Mouse (Mus musculus) frontal cortex, postnatal 36 days (tissue): Measurements from ENCODE around the gene Pard3.

Source experiments
- DNase-seq, 2 experiments: peaks; one replicate each; pipeline ENCODE4 v3.0.0; 2022; ENCODE audit warnings: low spot score in 2 of 2

The Pard3 gene

DNA sequence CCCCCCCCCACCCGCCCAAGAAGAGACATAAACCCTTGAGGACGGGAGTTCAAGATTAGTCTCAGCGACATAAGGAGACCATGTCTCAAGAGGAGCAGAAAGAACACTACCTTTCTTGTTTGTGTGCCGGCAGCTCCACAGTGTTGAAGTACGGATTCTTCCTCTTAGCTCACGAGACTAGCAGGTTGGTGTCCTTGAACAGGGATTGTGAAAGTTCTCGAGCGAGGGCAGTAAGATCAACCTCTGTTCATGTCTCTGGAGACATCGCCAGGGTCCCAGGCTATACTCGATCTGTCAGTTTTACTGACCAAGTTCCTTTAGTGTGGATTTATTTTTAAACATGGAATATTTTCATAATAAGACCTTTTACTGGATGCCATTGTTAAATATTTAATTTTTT, 224.1 kb downstream of the Pard3 start:
- no peak for DNase-seq

DNA sequence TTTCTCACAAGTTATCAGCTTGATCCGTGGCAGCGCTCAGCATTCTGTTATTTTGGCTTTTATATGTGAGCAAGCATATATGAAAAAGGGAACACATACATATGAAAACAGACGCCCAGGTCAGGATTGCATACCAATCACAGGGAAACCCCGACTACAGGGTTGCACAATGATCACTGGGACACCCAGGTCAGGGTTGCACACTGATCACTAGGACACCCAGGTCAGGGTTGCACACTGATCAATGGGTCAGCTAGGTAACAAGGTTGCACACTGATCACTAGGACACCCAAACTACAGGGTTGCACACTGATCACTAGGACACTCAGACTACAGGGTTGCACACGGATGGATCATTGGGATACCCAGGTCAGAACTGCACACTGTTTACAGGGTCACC, 228.6 kb downstream of the Pard3 start:
- DNase-seq = no peak

DNA sequence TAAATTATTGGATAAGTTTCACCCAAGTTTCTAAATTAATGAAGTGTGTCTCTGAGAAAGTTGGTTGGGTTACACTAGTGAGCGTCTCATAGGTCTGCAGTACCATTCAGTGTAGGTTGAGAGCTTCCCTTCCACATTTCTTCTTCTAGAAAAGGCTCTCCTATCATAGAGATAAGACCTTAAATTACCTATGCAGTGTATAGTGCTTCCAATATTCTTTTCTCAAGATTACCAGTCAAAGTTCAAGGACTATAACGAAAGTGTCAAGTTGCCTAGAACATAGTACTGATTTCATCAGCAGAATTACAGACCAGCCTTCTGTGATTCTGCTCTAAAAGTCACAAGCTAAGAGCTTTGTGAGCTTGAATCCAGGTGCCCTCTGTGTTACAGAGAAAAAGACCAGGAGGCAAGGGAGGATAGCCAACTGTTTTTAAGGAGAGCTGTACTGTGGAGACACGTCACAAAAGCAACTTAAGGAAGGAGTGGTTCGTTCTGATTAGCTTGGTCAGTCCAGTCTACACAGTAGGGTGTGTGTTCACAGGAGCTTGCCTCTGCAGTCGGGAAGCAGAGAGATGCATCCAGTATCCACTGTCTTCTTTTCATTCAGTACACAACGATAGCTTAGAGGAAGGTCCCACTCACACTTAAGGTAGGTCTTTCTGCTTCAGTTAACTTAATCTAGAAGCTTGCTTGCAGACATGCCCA, 229.5 kb downstream of the Pard3 start:
- DNase-seq = no peak

DNA sequence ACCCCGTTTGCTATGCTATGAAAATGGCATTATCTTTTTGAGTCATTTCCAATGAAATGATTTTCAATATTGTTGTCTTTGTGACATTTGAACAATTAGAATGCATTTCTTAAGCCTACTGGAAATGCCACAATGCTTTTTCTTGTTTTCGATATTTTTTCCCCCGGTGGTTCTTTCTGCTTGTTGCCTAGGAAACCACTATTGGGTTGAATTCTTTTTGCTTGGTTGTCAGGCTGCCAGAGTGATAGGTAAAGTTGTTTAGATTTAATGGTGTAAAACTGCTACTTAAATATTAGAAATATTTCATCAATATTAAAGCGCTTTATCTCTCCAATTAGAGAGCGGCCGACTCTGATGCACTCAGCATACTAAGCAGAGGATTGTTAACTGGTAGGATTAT, 230.4 kb downstream of the Pard3 start:
- no peak for DNase-seq

DNA sequence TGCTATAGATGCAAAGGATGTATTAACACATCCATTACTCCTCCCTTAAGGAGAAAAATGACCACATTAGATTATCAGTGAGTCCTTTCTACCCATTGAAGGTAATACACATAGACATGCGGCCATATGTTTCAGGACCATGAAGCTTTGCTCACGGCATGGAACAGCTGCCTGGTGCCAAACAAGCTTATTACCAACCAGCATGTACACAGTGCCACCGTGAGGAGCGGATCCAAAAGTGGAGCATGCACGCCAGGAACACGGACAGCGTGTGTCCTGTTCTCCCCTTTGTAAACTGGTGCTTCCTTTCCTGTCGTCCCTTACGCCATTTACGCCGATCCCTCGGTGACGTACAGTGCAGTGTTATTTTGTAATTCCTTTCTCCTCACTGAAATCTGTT, 232.2 kb downstream of the Pard3 start:
- no peak for DNase-seq

DNA sequence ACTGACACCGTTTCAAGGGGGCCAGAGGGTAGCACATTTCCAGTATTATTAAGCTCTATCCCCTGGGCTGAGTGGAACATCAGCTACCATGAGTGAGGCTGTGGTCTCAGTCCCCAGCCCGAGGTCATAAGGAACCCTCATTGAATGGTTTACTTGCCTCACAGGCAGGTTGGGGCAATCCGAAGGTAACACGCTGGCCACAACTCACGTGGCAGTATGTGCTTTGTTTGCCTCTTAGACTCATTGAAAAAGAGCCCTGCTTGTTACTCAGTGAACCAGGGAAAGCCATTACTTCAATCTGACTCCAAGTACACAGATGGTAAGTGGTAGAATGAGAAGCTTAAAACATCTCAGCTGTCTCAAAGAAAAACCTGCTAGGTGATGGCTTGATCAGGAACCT, 236.8 kb downstream of the Pard3 start:
- no peak for DNase-seq

DNA sequence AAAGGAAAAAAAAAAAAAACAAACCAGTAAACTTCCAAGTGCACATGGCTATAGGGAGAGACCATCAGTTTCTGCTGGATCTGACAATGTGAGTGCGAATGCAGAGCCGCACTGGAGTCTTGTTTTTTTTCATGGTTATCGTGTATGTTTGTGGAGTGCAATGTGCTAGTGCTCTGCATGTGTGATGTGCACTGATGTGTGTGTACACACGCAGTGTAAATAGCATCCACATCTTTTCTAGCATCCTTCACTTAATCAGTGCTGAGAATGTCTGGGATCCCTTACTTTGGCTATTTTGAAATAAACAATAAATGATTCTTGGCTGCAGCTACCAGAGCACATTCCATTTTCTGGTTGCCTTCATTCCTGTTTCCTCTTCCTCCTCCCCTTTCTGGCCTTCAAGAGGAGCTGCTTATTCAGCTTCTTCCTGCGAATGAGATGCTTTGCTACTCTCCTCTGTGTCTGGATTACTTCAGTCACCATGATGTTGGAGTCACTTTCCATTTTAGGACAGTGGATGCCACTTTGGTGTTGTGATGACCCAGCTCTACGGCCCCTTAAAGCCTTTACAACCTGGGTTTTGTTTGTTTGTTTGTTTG, 239.3 kb downstream of the Pard3 start:
- DNase-seq = no peak

DNA sequence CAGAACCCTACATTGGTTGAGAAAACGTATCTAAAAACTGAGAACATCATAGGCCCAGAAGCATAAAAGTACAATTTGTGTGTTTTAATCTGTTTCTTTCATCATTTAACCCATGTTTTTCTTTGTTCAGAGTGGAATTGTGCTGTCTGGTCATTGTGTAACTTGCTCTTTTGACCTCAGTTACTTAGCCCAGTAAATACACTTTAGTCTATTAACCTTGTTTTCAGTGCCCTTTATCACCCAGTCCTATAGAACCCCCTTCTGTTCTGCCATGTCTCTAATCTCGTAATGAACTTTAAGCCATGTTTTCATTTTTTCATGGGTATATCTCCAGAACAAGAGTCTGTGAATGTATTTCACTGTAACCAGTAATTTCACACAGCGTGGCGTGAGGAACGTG, 243.3 kb downstream of the Pard3 start:
- no peak for DNase-seq

DNA sequence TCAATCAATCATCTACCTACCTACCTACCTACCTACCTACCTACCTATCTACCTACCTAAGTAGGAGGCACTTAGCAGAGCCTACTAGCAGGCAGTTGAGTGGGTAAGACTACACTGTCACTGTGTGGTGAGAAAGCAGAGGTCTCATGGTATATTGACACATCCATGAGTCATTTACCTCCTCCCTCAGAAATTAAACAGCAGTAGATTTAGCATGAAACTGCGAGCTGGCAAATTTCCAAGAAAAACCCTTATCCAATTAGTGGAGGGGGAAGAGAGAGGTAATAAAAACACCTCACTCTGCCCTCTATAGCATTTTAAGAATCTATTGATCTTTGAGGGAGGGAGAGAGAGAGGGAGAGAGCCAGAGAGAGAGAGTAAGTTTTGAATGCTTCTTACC, 245.7 kb downstream of the Pard3 start:
- no peak for DNase-seq

DNA sequence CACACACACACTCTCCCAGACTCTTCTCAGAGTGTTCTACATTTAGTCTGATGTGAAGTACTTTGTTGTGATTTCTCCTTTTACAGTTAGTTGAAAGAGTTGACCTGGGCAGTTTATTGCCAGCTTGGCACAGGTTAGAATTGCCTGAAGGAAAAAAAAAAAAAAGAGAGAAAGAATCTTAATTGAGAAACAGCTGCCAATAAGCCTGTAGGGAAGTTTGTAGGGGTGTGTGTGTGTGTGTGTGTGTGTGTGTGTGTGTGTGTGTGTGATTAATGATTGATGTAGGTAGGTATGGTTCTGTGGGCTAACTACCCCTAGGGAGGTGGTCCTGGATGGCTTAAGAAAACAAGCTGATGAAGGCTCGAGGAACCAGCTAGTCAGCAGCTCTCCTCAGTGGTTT, 252.1 kb downstream of the Pard3 start:
- no peak for DNase-seq

DNA sequence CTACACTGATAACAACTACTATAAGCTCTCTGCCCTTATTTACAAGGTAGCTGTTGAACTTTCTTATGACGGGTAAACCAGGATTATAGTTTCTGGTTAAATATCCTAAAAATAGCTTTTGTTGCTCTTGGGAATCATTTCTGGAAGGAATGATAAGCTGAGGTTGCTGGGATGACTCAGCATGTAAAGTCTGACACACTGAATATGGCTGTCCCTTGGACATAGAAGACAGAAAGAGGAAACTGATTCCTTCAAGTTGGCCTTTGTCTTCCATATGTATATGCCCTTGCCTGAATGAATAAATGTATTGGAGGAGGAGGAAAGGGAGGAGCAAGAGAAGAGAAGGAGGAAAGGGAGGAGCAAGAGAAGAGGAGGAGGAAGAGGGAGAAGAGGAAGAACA, 254.2 kb downstream of the Pard3 start:
- DNase-seq = no peak

DNA sequence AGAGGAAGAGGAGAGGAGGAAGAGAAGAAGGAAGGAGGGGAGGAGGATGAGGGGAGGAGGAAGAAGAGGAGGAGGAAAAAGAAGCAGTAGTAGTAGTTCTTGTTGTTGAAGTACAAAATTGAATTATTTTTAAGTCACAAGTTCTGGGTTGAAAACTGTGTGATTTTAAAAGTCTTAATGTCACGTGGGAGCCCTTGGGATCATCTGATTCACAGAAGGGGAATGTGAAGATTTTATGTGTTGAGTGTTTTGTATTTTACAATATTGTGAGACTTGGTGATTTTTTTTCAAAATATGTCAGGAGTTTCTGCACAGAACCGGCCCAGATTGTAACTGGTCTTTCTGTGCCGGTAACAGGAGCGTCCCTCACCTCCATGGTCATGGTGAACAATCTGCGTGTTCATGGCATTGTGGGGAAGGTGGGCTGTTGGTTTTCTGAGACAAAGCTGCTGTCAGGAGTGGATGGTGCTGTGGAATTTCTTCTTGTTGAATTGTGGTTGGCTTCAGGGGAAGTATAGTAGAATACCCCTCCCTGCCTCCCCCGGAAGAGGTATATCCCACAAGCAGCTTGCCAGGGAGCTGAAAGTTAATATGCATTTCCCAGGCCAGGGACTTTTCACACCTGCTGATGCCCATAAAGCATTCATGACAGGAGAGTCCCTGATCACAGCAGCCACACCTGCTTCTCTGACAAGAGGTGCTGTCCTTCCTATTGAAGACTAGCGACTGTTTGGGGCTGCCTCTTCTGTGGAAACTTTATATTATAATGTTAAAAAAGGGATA, 254.9 kb downstream of the Pard3 start:
- no peak for DNase-seq

DNA sequence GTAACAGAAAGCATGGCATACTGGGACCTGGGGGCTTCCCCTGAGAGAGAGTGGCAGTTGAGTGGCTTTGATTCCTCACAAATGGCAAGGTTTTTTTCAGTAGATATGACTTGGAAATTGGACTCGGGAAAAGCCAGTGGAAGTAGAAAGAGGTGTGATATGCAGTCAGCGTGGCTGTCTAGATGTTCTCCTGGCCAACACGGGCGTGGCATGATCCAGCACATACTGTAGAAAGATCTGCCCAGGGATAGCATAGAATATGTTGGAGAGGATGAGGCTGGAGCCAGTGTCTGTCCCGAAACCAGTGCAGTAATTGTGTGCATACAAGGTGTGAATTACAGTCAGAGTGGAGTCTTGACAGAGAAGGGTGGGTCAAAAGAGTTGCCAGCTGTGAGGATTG, 257.2 kb downstream of the Pard3 start:
- no peak for DNase-seq

DNA sequence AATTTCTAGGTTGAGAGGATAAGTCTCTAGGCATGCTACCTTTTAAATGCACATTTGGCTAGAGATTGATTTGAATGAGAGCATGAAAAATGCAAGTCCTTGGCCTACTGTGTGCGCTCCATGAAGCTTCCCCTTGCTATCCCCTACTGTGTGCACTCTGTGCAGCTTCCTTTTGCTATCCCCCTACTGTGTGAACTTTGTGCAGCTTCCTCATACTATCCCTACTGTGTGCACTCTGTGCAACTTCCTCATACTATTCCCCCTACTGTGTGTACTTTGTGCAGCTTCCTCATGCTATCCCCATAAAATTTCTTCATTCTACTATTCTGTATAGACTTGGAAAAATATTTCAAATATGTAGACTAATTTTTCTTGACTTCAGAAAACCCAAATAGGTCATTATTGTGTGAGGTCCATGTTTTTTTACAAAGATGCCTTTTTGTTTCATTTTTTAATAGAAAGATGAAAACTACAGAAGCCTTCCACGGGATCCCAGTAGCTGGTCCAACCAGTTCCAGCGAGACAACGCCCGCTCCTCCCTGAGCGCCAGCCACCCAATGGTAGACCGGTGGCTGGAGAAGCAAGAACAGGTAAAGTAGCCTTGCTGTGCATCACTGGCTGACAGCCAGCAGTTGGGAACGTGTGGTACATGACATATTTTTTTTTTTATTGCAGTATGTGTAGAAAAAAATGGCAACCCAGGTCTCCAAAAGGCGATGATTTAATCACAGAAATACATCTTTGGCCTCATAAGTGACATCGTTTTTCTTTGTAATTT, 260.1 kb downstream of the Pard3 start:
- DNase-seq = no peak

DNA sequence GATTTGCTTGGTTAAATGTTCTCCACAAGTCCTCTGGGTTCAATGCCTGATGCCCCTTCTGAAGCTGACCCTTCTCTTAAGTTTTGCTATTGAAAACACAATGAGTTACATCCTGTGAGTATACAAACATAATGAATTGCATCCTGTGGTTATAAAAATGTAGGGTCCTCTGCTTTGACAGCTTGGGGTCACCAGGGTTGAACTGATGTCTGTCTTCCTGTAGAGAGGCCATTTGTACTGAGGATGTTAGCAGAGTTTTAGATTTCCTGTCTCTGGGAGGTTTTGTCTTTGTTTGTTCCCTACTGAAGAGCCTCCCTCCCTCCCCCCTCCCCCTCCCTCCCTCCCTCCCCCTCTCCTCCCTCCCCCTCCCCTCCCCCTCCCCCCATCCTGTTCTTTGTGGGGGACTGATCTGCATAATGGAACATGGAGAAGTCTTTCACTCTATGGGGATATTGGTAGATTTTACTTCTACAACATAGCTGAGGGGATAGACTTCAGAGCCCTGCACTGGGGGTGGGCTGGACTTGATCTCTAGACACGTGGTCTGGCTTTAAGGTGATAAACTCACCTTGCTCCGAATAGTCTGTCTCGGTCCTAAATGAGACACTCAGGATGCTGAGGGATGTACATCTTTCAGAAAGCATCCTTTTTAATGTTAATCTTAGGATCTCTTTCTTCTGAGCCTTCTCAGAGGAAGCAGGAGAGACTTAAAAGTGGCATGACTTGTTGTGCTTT, 261.3 kb downstream of the Pard3 start:
- DNase-seq = no peak

DNA sequence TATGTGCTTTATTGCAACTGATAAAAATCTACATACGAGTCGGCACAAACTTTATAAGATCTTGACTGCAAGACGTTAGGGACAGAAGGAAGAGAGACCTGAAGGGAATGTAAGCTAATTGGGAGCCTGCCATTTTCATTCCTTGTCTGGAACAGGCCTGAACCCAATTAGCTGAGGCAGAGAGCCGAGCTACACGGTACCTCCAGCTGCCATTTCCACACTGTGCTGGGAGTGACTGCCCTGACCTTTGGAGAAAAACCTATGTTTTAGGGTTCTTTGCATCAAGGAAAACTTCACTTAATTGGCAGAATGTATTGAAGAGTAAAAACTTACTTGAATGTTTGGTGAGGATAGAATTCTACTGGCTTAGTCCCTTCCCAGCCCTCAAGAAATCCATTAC, 262.1 kb downstream of the Pard3 start:
- no peak for DNase-seq

DNA sequence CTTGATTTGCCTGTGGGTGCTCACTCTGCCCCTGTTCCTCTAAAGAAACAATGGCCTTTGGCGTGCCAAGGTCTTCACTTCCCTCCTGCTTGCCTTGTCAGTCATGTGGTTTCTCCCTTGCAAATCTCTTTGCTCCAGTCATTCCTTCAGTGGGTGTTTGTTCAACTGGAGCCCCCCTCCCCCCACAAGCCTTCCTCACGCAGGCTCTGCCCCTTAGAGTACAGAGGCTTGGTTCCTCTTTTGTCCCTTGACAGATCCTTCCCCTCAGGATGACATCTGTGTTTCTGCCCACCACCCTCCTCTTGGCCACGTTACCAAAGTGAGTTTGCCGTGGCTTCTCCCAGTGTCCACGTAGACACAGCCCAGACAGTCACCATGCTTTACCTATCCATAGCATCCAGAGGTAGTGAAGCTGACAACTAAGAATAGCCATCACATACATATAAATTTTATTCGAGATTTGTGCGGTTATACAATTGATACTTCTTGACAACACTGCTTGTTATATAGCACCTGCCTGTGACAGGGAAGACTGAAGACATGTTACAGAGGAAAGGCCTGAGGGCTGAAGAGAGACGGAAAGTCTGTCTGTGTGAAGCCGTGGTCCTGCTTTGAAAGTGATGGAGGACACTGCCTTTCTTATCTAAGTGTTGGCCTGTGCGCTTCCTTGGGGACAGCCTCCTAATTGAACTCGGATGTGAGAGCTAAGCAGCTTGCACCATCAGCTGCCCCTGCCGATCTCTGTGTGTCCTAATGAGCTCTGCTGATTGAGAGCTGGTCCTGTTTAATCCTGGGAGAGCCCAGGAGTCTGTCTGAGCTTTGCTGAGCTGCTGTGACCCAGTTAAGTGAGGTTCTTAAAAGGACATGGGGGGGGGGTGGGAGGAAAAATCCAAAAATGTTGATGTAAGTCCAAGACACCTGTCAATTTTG, 266.8 kb downstream of the Pard3 start:
- DNase-seq = no peak

DNA sequence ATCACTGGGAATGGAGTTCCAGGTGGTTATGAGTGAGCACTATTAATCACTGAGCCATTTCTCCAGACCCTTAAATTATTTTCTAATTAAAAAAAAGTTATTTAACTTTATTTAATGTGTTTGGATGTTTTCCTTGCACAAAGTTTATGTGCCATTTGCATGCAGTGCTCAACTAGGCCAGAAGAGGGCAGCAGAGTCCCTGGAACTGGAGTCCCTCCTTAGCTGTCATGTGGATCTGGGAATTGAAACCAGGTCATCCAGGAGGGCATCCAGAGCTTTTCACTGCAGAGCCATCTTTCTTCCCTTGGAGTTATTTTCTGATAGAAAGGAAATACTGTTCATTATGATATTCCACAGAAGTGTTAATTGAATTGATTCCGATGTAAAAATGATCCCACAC, 268.1 kb downstream of the Pard3 start:
- peak; percentile 32 to 40 for DNase-seq

DNA sequence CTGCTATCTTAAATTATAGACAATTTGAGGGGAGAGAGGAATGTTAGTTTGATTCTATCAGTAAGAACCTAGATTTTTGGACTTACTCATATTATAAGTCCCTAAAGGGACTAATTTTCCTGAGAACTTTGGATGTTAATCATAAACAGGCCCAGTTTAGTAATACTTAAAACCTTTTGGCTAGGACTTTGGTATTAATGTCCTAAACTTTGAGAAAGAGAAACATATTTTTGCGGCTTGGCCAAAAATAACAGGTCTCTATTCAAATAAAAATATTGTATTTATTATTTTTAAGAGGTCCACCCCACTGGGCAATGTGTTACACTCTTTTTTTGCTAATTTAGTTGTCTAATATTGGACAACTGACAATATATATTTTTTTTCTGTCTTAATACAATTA, 271.5 kb downstream of the Pard3 start:
- DNase-seq = no peak

DNA sequence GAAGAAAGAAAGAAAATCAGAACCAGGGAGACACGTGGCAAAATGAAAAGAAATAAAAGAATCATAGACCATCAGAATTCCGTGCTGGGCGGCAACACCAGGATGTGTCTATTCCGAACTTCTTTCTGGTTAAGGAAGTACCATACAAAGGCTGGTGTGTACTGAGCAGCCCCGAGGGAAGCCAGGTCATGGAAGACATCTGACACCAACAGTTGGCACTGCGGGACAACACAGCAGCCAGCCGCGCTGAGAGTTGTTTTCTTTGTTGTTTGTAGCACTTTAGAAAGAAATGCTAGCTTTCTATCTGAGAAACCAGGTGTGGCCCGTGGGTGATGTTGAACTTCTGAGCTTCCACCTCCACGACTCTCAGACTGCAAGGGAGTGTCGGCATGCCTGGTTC, 274.5 kb downstream of the Pard3 start:
- no peak for DNase-seq

DNA sequence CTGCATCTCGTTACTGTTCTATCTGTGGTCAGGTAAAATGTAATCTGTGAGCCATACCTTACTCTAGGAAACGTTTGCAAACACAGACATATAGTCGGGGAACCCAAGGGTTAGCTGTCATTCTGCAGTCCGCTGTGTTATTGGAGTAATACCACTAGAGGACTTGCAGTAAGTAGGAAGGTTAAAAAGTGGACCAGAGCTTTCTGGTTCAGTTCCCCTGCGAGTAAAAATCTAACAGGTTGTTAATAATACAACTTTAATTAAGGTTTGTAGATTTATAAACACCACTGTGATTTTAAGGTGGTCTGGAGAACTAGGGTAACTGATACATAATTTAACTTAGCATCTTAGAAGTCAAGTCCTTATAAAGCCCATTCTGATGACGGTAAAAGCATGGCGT, 277.4 kb downstream of the Pard3 start:
- no peak for DNase-seq
